Mouse (Mus musculus) CH12.LX (cell line): ENCODE measurements around the gene Csad.

ENCODE experiments used
- CTCF ChIP-seq, 2 experiments: IDR thresholded peaks in 1 of 2; conservative IDR thresholded peaks in 1 of 2; 2 replicates each; pipeline ENCODE4 v1.5.1; 2011 to 2012; ENCODE audit warnings: low read depth in 2 of 2, low read length in 2 of 2, improper control_type of control experiment in 1 of 2, inconsistent platforms in 1 of 2, mild to moderate bottlenecking in 1 of 2, moderate library complexity in 1 of 2
- NRF1 ChIP-seq: IDR thresholded peaks from 2 replicates; pipeline ENCODE4 v1.6.1; 2014; ENCODE audit warnings: low read depth, mild to moderate bottlenecking, inconsistent platforms, low read length, improper control_type of control experiment, moderate library complexity
- ZNF384 ChIP-seq: IDR thresholded peaks from 2 replicates; pipeline ENCODE4 v1.6.1; 2012; ENCODE audit warnings: low read depth, low read length, improper control_type of control experiment, inconsistent platforms

DNA sequence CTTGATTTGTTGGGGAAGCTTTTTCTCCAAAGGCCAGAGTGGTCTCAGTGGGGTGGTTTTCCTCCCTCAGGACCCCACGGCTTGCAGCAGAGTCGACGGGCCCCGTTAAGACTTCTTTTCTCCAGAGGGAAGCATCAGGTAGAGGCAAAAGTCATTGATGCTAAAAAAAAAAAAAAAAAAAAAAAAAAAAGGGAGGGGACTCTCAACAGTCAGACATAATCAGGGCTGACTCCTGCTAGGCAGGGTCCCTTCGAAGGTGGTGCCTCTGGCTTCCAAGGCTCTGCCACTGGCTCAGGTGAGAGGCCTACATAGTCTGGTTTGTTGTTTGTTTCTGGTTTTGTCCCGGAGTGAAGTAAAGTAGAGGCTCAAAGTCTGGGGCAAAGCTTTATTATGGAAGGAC lies 11.1 kb upstream of the Csad start:
- TF ChIP-seq NRF1, result no peak
- TF ChIP-seq ZNF384, result no peak
- no peak for TF ChIP-seq CTCF (conservative IDR thresholded peaks at IDR 0.05 in 1 of 2, IDR thresholded peaks at IDR 0.05 in 1 of 2; ENCODE audit: low read depth in 2 of 2, low read length in 2 of 2)
